Mouse (Mus musculus): ENCODE data around the gene Baz2a. TPM values are rescaled to one million over a fixed set of nuclear protein-coding genes. Genes with fewer than 3 reads are reported as not detected.

Gene Baz2a
- polyA plus RNA-seq (2014; fragmentation: Illumina TruSeq; extraction: RNeasy Lipid Tissue Mini Kit (QIAGEN cat#74804); ENCODE audit: low replicate concordance), result 16.8 TPM

DNA sequence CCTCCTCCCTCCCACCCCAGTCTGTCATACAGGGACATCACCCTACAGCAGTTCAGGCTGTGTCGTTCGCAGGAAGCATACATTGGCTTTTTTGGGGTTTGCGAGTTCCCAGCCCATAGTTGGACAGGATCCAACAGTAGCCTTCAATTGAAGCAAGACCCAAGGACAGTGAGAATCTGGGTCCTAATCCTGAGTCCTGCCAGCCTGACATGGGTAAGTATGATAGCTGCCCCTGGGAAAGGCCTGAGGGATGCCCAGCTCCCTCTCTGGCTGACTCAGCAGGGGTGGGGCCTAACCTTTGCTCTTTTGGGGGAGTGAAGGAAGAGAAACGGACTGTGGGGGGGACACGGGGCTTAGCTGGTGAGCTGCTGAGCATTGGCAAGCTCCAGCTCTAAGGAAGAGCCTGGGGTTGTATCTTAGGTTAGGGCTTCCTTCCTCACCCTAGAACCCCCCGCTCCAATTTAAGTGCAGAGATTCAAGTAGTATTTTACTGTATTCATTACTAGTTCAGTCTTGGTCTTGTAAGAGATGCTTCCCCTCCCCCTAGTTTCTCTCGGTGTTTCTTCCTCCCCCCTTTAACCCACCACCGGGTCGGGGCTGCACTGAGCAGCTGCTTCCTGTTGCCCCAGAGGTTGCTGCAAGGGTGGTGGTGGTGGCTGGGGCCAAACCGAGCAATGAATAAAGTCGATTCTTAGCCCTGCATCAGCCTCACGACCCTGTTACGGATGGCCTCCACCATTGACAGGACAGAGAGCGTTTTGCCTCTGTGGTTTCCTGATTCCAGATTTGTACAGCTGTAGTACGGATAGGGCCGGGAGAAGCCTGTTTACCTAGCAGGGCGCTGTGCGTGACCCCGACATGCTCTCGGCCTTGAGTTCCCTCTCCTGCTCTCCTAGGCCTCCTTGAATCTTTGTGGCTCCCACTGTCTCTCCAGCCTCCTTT, at the start of gene Baz2a:
TSS of gene Baz2a (plus strand) at position 14 of the 942 bp plus-strand sequence.

DNA sequence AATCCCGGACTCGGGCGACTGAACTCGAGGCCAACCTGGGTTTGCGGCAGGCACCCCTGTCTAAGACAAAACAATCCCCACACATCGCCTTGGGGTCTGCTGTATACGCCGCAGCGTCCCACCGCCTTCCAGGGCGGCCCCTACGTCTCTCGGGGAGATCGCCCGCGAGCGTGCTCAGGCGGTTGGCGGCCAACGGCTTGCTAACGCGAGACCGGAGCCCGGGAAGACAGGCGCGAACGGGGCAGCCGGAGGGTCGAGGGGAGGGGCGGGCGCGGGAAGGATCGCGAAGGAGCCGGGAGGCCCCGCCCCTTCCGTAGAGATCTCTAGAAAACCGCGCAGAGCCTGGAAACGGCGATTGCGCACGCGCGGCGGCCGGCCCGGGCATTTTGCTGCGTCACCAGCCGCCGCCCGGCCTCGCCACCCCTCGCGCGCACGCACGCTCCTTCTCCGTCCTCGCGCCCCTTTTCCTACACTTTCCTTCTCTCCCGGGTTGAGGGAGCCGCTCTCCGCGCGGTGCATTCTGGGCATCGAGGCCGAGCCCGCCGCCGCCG, 32.7 kb upstream of the Baz2a start, which contains the start of gene Ptges3:
TSS of gene Ptges3 (plus strand) at position 354 of the 551 bp plus-strand sequence.

DNA sequence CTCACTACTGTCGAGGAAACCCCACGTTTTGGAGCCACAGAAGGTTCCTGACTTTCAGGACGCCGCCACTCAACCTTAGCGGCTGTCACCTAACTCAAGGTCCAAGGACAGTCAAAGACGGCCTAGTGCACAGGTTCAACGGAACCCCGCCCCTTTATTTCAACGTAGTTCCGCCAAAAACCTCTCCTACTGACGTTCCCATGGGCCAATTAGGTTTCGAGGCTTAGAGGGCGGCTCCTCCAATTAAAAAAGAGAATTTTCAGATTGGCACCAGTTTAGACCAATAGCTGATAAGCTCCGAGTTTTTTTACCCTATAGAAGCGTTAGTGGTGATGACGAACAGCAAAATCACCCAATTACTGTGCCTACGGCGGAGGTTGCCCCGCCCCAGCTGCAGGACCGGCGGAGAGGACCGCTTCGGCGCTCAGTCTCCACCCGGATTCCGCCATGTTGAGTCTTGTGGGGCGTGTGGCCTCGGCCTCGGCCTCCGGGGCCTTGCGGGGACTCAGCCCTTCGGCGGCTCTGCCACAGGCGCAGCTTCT, 8.4 kb upstream of the Baz2a start, which contains the start of gene Atp5b:
TSS of gene Atp5b (plus strand) at position 394 of the 542 bp plus-strand sequence.

Other genes with a start within 250 kb of the Baz2a start
- not detected for gene Rdh19, start 241.6 kb upstream of the Baz2a start, polyA plus RNA-seq (2014; fragmentation: Illumina TruSeq; extraction: RNeasy Lipid Tissue Mini Kit (QIAGEN cat#74804); ENCODE audit: low replicate concordance)
- gene Rdh16f2, start 225.1 kb upstream of the Baz2a start, polyA plus RNA-seq (2014; fragmentation: Illumina TruSeq; extraction: RNeasy Lipid Tissue Mini Kit (QIAGEN cat#74804); ENCODE audit: low replicate concordance), result 5.0 TPM
- gene Rdh7, start 202.8 kb upstream of the Baz2a start, polyA plus RNA-seq (2014; fragmentation: Illumina TruSeq; extraction: RNeasy Lipid Tissue Mini Kit (QIAGEN cat#74804); ENCODE audit: low replicate concordance), result 55.8 TPM
- 0.93 TPM for gene Sdr9c7, start 193.1 kb upstream of the Baz2a start, polyA plus RNA-seq (2014; fragmentation: Illumina TruSeq; extraction: RNeasy Lipid Tissue Mini Kit (QIAGEN cat#74804); ENCODE audit: low replicate concordance)
- 123 TPM for gene Hsd17b6, start 84.0 kb upstream of the Baz2a start, polyA plus RNA-seq (2014; fragmentation: Illumina TruSeq; extraction: RNeasy Lipid Tissue Mini Kit (QIAGEN cat#74804); ENCODE audit: low replicate concordance)
- gene Prim1, start 76.4 kb upstream of the Baz2a start, polyA plus RNA-seq (2014; fragmentation: Illumina TruSeq; extraction: RNeasy Lipid Tissue Mini Kit (QIAGEN cat#74804); ENCODE audit: low replicate concordance), result 46.8 TPM
- 874 TPM for gene Naca, start 56.0 kb upstream of the Baz2a start, polyA plus RNA-seq (2014; fragmentation: Illumina TruSeq; extraction: RNeasy Lipid Tissue Mini Kit (QIAGEN cat#74804); ENCODE audit: low replicate concordance)
- 368 TPM for gene Ptges3, start 32.6 kb upstream of the Baz2a start, polyA plus RNA-seq (2014; fragmentation: Illumina TruSeq; extraction: RNeasy Lipid Tissue Mini Kit (QIAGEN cat#74804); ENCODE audit: low replicate concordance)
- gene Atp5b, start 8.3 kb upstream of the Baz2a start, polyA plus RNA-seq (2014; fragmentation: Illumina TruSeq; extraction: RNeasy Lipid Tissue Mini Kit (QIAGEN cat#74804); ENCODE audit: low replicate concordance), result 821 TPM
- 4.7 TPM for gene Rbms2, start 88.7 kb downstream of the Baz2a start, polyA plus RNA-seq (2014; fragmentation: Illumina TruSeq; extraction: RNeasy Lipid Tissue Mini Kit (QIAGEN cat#74804); ENCODE audit: low replicate concordance)
- gene Gls2, start 102.9 kb downstream of the Baz2a start, polyA plus RNA-seq (2014; fragmentation: Illumina TruSeq; extraction: RNeasy Lipid Tissue Mini Kit (QIAGEN cat#74804); ENCODE audit: low replicate concordance), result 0.59 TPM
- 13.5 TPM for gene Spryd4, start 120.2 kb downstream of the Baz2a start, polyA plus RNA-seq (2014; fragmentation: Illumina TruSeq; extraction: RNeasy Lipid Tissue Mini Kit (QIAGEN cat#74804); ENCODE audit: low replicate concordance)
- gene Mip, start 134.3 kb downstream of the Baz2a start, polyA plus RNA-seq (2014; fragmentation: Illumina TruSeq; extraction: RNeasy Lipid Tissue Mini Kit (QIAGEN cat#74804); ENCODE audit: low replicate concordance), result not detected
- 1.4 TPM for gene Timeless, start 140.5 kb downstream of the Baz2a start, polyA plus RNA-seq (2014; fragmentation: Illumina TruSeq; extraction: RNeasy Lipid Tissue Mini Kit (QIAGEN cat#74804); ENCODE audit: low replicate concordance)
- gene Apon, start 162.5 kb downstream of the Baz2a start, polyA plus RNA-seq (2014; fragmentation: Illumina TruSeq; extraction: RNeasy Lipid Tissue Mini Kit (QIAGEN cat#74804); ENCODE audit: low replicate concordance), result 0.41 TPM
- not detected for gene Apof, start 177.1 kb downstream of the Baz2a start, polyA plus RNA-seq (2014; fragmentation: Illumina TruSeq; extraction: RNeasy Lipid Tissue Mini Kit (QIAGEN cat#74804); ENCODE audit: low replicate concordance)
- gene Stat2, start 179.0 kb downstream of the Baz2a start, polyA plus RNA-seq (2014; fragmentation: Illumina TruSeq; extraction: RNeasy Lipid Tissue Mini Kit (QIAGEN cat#74804); ENCODE audit: low replicate concordance), result 12.8 TPM
- gene Il23a, start 207.2 kb downstream of the Baz2a start, polyA plus RNA-seq (2014; fragmentation: Illumina TruSeq; extraction: RNeasy Lipid Tissue Mini Kit (QIAGEN cat#74804); ENCODE audit: low replicate concordance), result 0.48 TPM
- 8.3 TPM for gene Pan2, start 211.8 kb downstream of the Baz2a start, polyA plus RNA-seq (2014; fragmentation: Illumina TruSeq; extraction: RNeasy Lipid Tissue Mini Kit (QIAGEN cat#74804); ENCODE audit: low replicate concordance)
- 20.6 TPM for gene Cnpy2, start 230.9 kb downstream of the Baz2a start, polyA plus RNA-seq (2014; fragmentation: Illumina TruSeq; extraction: RNeasy Lipid Tissue Mini Kit (QIAGEN cat#74804); ENCODE audit: low replicate concordance)
- 247 TPM for gene Cs, start 246.2 kb downstream of the Baz2a start, polyA plus RNA-seq (2014; fragmentation: Illumina TruSeq; extraction: RNeasy Lipid Tissue Mini Kit (QIAGEN cat#74804); ENCODE audit: low replicate concordance)